Mouse (Mus musculus): Measurements from ENCODE around the gene Desi1.
"Not testable (repeated sequence)": the region's sequence is repeated elsewhere in the genome, so short reads cannot be mapped to it uniquely, and the experiment has no call there.

The Desi1 gene

DNA sequence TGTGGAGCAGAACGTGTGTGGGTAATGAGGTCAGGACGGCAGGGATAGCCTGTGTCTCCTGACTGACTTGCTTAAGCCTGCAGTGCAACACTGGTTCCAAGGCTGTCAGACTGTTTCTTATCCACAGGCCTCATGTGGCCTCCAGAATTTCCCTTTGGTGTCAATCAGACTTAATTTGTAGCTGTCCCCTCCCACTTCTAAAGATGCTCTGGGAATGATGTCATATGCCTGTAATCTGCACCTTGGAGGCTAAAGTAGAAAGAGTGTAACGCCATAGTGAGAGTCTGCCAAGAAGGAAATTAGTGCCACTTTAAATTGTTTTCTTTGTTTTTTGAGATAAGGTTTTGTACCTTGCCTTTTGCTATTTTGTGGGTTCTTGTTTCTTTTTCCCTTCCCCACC lies 14.4 kb downstream of the Desi1 start:
- DNase-seq (ENCODE audit: low read depth in 1 of 2, low spot score in 2 of 2) = no peak

DNA sequence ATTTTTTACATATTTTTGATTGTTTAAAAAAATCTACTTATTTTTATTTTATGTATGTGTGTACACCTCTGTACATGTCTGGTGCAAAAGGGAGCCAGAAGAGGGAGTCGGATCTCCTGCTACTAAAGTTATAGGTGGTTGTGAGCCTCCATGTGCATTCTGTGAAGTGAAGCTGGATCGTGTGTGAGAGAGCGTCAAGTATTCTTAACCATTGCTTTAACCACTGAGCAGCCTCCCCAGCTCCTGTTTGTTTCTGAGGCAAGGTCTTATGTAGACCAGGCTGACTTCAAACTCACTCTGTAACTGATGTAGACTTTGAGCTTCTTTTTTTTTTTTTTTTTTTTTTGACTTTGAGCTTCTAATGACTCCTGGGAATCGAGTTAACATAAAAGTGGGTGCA lies 16.2 kb downstream of the Desi1 start:
- DNase-seq (ENCODE audit: low read depth in 1 of 2, low spot score in 2 of 2) = no peak

DNA sequence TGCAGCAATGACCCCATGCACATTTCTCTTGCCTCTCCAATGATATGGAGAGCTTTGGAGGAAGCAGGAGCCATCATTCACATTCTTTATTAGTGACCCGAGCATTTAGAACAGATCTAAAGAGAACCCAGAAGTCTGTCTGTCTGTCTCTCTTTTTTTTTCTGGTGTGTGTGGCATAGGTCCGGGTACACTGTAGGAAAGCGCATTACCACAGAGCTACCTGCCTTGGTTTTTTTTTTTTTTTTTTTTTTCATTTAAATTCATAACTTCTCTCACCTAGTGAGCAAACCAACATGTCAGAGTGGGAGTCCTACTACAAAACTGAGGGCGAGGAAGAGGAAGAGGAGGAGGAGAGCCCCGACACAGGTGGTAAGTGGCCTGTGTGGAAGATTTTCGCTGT lies 16.8 kb downstream of the Desi1 start:
- DNase-seq (ENCODE audit: low read depth in 1 of 2, low spot score in 2 of 2) = no peak

DNA sequence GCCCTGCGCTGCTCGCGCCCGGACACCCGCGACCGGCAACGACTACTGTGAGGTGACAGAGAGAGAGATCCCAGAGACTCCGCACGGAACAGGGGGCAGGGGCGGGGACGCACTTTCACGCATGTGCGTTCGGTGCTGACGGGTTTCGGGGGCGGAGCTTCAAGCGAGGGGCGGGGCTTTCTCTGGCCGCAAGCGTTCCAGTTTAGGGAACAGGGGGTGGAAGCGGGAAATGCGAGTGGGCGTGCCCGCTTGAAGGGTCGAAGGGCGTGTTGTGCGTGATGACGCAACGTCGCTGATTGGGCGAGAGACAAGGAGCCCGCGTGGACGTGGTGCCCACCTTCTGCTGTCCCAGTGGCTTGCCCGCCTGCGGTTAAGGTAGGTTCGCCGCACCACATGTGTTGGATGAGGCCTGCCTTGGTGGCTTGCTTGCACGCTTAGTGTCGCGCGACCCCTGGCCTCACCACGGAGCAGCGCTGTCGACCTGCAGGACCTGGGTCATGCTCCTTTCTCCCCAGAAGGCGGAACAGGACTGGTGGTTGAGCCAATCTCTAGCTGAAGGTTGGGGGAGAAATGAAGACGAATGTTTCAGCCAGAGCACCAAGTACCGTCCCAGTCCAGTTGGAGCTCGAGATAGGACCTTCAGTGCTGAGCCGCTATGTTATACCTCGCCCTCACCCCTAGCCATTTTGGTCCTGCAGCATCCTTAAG lies 17.4 kb downstream of the Desi1 start:
- peak; percentile 96 to 99 for DNase-seq (ENCODE audit: low read depth in 1 of 2, low spot score in 2 of 2)

DNA sequence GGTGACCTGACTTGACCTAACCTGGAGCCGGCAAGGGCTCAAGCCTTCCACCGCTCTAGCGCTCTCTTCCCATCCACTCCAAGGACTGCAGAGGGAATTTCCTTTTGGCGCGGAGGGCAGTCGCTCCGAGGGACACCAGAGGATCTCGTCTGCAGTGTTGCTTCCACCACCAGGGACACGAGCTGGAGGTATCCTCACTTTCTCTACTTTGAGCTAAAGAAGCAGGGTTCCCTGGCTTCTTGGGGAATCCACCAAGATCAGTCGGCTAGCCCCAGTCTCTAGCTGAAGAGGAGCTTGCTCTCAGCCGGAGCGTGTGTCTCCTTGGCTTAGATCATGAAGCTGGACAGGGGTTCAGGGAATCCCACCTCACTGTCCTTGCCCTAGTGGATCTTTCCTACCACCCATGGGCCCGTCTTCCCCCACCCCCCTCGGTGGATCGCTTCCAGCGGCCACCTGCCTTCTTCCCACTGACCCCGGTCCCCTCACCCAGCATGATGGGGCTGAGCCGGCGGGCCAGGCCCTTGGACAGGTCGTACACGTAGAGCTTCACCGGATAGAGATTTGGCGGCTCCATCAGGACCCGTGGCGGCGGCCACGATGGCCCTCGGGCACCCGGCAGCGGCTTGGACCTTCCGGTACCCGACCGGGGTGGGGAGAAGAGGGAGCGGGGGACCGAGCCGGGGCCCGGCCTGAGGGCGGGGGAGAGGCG lies 18.1 kb downstream of the Desi1 start:
- DNase-seq (ENCODE audit: low read depth in 1 of 2, low spot score in 2 of 2) = peak in 1 of 2 experiments; percentile 2

DNA sequence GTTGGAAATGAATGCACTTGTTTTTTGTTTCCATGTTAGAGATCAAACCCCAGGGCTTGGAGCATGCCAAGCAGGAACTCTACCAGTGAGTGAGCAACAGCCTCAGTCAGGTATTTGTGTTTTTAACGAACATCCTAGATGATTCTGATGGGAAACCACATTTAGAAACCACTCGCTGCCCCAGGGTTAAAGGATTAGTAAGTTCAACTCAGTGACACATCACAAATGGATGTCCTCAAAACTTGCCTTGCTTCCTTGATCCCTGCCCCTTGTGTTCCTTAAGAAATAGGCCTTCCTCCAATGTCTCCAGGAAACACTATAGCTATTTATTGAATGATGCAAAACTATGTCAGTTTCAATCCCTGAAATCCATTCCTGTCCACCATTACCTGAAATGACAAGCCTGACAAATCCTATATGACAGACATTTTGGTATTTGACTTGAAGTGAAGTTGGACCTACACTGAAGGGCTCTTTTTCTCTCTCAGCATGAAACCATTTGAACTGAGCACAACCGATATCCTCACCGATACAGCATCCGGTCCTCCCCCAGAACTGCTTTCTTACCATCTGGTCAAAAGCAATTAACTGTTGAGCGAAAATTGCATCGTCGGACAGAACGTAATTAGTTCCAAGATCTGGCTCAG lies 18.8 kb downstream of the Desi1 start:
- DNase-seq (ENCODE audit: low read depth in 1 of 2, low spot score in 2 of 2) = no peak

DNA sequence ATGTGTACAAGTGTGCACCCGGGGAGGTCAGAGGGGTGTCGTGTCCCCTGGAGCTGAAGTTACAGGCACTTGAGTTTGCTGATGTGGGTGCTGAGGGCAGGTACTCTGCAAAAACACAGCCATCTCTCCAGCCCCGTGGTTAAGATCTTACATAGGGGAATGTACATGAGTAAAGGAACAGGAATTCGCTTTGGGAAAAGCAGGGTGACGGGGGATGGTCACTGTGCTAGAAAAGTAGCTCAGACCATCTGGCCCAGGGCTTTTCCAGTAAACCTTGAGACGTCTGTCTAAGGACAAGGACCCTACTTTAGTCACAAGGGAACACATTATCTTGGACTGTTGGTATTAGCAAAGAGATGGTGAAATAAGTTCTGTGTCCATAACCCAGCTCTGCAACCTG lies 21.7 kb downstream of the Desi1 start:
- DNase-seq (ENCODE audit: low read depth in 1 of 2, low spot score in 2 of 2) = no peak

DNA sequence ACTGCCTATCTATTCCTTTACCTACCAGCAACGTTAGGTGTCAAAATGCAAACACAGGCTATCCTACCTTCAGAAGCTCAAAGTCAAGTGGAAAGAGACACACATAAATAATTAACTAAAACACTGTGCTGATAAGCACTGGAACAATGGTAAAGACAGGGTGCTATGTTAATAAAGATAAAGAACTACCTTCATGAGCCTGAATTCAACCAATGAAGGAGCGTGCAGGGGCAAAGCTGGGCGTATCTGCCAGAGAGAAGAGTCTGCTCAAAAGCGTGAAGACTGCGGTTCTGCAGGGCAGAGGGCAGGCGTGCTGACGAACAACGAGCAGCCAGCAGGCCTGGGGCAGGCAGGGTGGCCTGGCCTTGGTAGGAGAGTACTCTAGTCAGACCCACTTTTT lies 29.4 kb downstream of the Desi1 start:
- DNase-seq (ENCODE audit: low read depth in 1 of 2, low spot score in 2 of 2) = no peak

DNA sequence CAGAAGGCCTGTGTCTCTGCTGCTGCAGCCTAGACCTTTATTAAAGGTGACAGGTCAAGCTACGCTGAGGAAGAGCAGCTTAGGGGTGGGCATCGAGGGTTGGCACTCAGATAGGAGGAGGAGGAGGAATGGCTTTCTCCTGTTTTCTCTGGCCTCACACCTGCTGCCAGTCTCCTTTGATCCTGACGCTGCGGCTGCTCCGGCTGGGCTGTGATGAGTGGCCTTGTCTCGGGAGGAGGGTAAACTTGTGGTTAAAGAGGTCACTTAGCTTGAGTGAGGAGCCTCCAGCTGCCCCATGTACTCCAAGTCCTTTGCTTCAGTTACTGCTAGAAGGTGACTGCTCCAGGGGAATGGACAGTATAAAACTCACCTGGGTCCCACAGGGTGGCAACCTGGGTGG lies 39.7 kb downstream of the Desi1 start:
- DNase-seq (ENCODE audit: low read depth in 1 of 2, low spot score in 2 of 2) = no peak

DNA sequence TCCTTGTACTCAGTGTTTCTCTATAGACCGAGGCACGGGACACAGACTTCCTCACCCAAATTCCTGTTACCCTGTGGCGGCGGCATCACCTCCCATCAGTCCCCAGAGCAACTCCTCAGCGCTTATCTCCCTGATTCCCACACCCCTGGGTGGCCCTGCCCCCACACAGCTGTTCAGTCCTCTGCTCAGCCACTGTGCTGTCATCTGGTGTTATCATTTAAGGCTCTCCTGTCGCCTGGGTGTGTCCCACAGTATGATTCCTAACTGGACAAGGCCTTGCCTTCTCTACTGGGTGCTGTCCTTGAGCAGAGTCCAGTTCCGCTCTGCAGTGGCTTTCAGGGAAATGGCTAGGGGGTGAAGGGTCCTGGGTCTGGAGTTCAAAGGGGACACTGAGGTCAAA lies 43.1 kb downstream of the Desi1 start:
- no peak for DNase-seq (ENCODE audit: low read depth in 1 of 2, low spot score in 2 of 2)

DNA sequence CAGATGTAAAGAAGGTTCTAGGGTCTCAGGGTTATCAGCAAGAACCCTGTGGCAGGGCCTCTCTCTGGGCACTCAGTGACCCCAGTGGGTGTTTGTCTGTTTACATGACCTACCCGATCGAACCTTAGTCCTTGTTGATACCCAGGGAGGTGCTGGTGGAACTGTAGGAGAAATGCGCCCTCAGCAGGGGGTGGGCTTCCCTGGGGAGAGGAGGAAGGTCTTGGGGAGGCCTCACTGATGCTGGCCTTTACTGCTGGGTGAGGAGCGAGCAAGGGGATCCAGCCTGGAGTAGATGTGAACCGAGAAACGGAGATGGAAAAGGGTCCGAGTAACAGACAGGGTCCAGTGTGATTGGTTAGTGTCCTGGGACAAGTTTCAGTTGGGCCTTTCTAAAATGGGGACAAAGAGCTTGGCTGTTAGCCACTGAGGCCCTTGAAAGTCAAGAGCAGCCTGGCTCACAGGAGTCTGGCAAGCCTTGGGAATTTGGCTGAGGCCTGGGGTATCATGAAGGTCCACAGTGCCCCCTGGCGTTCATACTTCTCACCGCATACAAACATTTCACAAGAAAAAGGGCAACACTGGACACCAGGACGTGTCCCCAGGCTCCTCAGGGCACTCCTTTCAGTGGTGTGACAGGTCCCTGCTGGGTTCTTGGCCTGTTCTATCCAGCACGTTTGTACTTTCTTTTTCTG lies 44.1 kb downstream of the Desi1 start:
- peak; percentile 28 to 56 for DNase-seq (ENCODE audit: low read depth in 1 of 2, low spot score in 2 of 2)

DNA sequence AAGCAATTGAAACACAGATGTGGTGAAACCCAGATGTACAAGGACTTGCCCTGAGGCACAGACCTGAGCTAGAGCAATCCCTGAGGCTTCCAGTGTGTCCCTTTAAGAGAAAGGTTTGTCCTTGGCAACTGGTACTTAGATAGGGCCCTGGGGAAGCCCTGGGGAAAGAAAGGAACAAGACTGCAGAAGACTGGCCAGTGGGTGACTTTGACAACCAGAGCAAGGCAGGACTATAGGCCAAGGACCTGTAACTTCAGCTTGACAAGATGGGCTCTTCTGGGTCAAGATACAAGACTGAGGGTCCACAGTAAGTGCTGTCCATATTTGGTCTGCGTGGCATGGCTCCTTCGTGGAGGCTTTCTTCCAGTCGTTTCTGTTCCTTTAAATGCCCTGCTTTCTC lies 46.0 kb downstream of the Desi1 start, which contains the start of gene Xrcc6:
TSS of gene Xrcc6 (plus strand) at position 190 of the 400 bp plus-strand sequence.
- DNase-seq (ENCODE audit: low read depth in 1 of 2, low spot score in 2 of 2) = no peak

DNA sequence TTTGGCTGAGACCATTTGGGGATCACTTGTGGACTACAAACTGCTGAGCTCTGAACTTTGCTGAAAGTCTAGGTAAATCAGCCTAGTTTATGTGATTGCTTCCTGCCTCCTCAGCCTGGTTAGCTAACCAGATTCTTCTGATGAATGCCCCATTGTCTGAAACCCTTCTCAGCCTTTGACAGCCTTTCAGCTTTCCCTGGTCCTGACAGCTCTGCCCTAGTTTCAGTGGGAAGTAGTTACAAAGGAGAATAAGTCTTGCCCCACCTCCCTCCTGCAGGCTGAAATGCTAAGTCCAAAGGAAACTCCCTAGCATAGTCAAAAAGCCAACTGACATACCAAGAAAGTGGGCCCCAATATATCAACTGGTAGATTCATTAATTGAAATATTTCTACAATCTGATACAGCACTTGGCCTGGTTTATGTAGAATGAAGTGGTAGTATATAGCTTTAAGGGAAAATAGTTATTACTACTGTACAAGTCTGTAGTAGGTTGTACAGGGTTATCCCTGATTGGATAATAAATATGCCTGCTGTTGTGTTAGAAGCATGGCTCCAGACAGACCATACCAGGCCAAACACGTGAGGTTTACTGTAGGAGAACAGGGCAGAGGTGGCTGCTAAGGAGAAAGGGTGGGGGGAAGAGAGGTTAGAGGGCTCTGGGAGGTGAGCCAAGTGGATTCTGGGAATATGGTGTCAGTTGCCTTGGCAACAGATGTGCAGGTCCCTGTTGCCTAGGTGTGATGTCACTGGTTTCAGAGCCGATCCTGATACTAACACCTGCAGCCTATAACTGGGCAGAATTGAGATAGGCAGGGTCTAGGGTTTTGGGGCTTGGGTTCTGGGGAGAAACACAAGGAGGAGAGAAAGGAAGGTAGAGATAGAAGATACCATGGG lies 48.1 kb downstream of the Desi1 start:
- no peak for DNase-seq (ENCODE audit: low read depth in 1 of 2, low spot score in 2 of 2)

DNA sequence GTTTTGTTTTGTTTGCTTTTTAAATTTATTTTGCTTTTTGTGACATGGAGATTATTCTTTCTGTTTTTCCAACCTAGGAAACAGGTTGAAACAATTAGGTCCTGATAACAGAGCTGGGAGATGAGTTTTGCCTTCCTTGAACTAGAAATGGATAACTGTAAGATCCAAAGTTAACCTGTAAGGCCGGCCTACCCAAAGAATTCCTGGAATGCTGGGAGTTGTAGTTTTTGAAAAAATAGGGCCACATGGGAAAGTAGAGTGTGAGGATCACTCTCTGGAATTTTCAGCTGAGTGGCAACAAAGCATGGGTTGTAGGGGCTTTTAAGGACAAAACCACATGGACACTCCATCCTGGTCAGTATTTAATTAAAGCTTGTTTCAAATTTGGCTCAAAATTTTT lies 51.5 kb downstream of the Desi1 start:
- DNase-seq (ENCODE audit: low read depth in 1 of 2, low spot score in 2 of 2) = no peak

DNA sequence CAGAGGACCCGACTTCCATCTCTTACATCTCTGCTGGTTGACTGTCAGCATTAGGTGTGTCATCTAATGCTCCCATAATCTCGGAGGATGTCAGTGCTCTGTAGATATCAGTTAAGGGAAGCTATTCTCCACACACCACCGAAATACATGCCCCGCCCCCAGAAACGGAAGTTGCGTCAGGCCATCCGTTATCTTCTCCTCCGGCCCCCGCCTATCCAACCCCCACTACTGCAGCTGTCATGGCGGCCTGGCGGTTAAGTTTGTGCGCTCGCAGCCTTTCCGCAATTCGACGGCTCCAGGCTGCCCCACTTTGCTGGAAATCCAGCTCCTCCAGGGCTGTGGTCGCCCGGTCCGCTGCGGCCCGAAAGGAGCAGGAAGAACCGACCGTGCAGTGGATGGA lies 53.3 kb downstream of the Desi1 start, which contains the start of gene 1700029P11Rik:
TSS of gene 1700029P11Rik (plus strand) at position 220 of the 400 bp plus-strand sequence.
- no peak for DNase-seq (ENCODE audit: low read depth in 1 of 2, low spot score in 2 of 2)

DNA sequence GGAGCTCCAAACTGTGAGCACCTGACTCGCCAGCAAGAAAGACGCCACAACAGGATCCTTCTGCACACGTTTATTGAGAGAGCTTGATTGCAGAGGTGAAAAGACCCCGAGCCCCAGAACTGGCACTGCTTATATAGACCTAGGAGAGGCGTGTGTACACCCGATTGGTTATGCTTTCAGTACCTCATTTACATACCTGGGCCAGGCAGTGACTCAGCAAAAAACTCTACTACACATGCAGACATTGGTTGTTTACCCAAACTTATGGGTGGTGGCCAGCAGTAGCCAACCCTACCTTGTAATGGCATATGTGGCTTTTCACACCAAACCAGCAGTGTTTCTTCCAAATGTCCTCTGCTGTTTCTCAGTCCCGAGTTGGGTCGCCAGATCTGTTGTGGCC lies 58.5 kb downstream of the Desi1 start:
- not testable (repeated sequence) for DNase-seq (ENCODE audit: low read depth in 1 of 2, low spot score in 2 of 2)

DNA sequence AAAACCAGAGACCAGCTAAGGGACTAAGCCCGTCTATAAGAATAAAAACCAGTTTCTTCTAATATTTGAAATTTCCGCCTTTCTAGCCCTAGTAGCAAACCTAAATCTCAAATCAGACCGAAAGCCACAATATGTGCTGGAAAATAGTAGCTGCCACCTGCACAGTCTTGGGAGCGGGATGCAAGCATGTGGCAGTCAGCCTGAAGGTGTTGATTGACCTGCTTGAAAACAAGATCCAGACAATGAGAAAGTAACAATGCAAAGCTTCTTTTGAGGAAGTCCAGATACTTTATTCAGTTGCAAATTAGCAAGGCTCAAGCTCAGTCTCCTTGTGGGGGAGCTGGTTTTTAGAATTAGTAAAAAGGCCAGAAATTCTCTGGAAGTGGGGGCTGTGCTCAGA lies 63.2 kb downstream of the Desi1 start:
- not testable (repeated sequence) for DNase-seq (ENCODE audit: low read depth in 1 of 2, low spot score in 2 of 2)

DNA sequence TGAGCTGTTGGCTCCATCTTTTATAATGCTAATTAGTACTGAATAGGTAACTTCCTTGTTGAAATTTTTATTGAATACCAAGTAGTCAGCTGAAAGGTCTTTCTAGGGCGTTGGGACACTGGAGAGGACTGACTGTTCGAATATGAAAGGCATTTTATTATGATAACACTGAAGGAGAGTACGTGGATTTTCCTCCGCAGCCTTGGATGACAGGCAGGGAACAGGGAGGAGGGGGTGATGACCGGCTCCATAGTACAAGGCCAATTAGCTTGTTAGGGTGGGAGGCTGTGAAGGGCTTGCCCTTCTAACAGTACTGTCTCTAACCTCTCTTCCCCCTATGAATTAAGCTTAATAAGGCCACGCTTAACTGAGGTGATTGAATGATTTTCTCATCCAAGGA lies 64.0 kb downstream of the Desi1 start:
- not testable (repeated sequence) for DNase-seq (ENCODE audit: low read depth in 1 of 2, low spot score in 2 of 2)

DNA sequence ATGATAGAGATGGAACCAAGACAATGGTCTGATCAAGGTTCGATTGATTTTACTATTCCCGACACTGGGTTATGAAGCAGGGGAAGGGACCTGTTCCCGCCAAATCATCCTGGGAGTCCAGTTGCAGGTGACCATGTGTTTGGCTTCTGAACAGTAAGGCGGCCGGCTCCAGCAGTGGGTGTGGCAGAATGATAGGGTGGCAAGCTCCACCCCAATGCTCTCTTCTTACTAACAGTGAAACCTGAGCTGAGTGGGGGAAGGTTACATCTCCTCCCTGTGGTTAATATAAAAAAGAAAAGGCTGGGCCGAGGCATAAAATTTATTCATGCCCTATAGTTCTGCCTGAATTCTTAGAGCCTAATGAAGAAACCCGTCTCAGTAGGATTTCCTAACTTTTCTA lies 64.5 kb downstream of the Desi1 start:
- DNase-seq (ENCODE audit: low read depth in 1 of 2, low spot score in 2 of 2) = no peak

DNA sequence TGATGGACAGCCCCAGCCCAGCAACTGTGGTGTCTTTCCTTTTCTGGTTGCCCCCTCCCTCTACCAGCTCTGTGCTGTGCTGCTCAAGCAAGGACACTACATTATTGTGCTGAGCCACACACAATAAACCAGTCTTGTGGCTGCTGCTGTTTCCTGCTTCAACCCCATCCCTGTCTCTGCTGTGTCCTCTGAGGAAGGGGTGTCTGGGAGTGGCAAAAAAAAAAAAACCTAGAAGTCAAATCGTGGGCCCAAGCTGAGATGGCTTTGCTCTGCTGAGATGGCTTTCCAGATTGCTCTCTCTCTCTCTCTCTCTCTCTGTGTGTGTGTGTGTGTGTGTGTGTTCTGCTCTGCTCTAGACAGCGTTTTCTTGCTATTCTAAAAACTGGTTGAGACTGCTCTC lies 65.2 kb downstream of the Desi1 start:
- DNase-seq (ENCODE audit: low read depth in 1 of 2, low spot score in 2 of 2) = no peak

DNA sequence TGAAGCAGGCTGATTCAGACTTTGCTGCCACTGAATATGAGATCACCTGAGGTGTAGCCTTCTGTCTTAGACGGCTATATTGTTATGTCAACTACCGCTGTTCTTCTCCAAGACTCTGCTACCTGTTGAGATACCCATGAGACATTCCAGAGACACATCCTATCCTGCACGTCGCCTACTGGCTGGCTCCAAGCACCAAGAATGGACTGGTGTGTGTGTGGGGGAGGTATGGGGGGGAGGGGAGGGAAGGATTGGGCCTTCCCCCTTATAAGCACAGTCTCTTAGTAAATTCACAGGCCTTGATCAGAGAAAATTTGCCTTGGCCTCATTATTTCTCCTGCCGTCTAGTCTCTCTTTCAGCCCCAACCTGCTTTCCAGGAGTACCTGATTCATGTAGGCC lies 65.8 kb downstream of the Desi1 start:
- DNase-seq (ENCODE audit: low read depth in 1 of 2, low spot score in 2 of 2) = no peak

Measured in monocyte, adult 2 months (primary cell).